Mouse (Mus musculus) ZHBTc4 (cell line): ENCODE measurements around the gene Car2.

ENCODE experiments used
- DNase-seq: peaks from one replicate; pipeline ENCODE4 v3.0.0-alpha.2; 2011; ENCODE audit warnings: low read depth, low spot score

The Car2 gene

DNA sequence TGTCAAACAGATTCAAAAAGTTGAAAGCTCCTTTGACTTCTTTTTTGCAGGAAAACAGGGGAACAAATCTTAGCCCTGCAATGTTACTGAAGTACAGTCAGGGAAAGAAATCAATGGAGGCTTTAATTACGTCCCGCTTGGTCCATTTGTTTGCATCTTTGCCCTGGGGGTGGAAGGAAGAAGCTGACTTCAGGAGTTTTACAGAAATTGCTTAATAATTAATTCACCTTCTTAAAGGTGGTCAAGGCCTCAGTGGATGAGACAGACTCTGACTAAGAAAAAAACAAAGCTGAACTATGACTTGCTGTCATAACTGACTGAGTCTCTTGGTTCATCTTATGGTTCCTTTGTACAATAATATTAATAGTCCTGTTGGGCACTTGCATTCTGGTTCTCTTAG is 59.6 kb downstream of the Car2 start:
- no peak for DNase-seq

GRCm38 (mm10) chr3:14948067-14948800 is 62.2 kb downstream of the Car2 start:
- DNase-seq = no peak

DNA sequence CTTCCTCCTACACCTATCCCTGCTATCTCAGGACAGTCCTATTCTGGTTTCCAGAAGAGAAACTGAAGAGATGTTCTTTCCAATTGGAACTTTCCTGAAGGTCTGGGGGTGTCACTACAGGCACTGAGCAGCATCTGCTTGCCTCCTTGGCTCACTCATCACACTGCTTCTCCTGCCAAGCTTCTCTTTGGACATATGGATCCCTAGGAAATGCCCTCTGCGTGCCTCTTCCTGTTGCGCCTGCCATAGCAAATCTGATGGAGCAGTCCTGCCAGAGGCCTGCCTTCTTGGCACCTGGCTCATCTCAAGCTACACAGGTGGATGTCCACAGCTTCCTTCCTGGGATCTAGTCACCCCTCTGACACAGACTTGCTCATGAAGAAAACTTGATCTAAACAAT is 64.0 kb downstream of the Car2 start:
- no peak for DNase-seq
